ENCODE assay signal across 8 mouse cellular contexts in the genomic region with DNA sequence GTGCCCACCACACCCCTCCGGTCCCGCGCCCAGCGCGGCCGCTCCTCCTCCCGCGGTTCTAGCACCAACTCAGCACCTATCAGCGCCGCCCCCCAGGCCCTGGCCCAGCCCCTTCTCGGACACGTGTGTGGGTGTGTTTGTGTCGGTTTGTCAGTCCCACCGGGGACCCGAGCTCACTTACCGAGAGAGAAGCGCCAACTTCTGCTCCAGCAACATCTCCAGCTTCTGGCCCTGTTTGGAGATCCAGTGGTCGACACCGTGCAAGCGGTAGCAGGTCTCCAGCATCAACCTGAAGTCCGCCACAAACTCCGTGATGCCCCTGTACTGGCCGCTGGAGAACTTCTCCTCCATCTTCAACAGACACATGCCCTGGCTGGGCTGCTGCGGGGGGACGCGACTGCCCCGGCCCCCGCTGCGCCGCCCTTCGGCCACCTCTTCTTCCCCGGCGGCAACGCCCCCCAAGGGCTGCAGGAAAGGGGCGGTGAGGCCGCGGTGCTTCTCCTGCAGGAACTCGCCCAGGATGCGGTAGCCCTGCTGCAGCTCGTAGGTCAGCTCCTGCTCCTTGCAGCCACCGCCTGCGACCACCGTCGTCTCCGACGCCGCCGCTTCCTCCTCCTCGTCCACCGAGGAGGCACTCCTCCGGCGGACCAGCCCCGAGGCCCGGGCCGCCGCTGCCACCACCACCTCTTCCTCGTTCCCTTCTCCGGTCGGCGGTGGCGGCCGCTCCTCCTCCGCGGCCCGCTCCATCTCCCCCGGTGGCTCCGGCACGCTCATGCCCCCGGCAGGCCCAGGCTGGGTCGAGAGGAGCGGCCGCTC. TPM values are rescaled to one million over a fixed set of nuclear protein-coding genes. Genes with fewer than 3 reads are reported as not detected.
DNase-seq lines count a peak whose midpoint lies in the region; ATAC-seq and TF ChIP-seq lines count a peak whose summit lies in the region.

No protein-coding gene starts in this region.

- peak overlapping the region; percentile 41 for H3K27ac ChIP-seq in CH12.LX (ENCODE audit: insufficient read depth, low read depth)
- peak overlapping the region; percentile 91 for H3K27ac ChIP-seq in heart, embryonic 12.5 days (ENCODE audit: poor library complexity, severe bottlenecking)
- H3K27ac ChIP-seq in kidney, embryonic 16.5 days (ENCODE audit: low read length), result peak overlapping the region; percentile 92
- H3K27ac ChIP-seq in liver, embryonic 16.5 days (ENCODE audit: low read length), result peak overlapping the region; percentile 86
- peak overlapping the region; percentile 96 for H3K27ac ChIP-seq in neural tube, embryonic 12.5 days
- H3K27ac ChIP-seq in stomach, postnatal 0 days (replicated peaks), result peak overlapping the region; percentile 97

- H3K27me3 ChIP-seq in CH12.LX (replicated peaks), result no peaks in the 10 kb centered on the region
- no peaks in the 10 kb centered on the region for H3K27me3 ChIP-seq in heart, embryonic 12.5 days (replicated peaks)
- no peaks in the 10 kb centered on the region for H3K27me3 ChIP-seq in kidney, embryonic 16.5 days (ENCODE audit: insufficient read depth, low read length)
- H3K27me3 ChIP-seq in liver, embryonic 16.5 days (ENCODE audit: control insufficient read depth, insufficient read depth, low read depth, low read length), result no peaks in the 10 kb centered on the region
- no peaks in the 10 kb centered on the region for H3K27me3 ChIP-seq in neural tube, embryonic 12.5 days (replicated peaks)
- H3K27me3 ChIP-seq in stomach, postnatal 0 days (ENCODE audit: control insufficient read depth, insufficient read depth, low read length), result no peaks in the 10 kb centered on the region

- H3K4me3 ChIP-seq in CH12.LX (replicated peaks in 1 of 3; ENCODE audit: low read depth in 2 of 3, low read length in 2 of 3, poor library complexity in 1 of 3), result peak overlapping the region; percentile 43 to 94 (median 89)
- H3K4me3 ChIP-seq in heart, embryonic 12.5 days, result peak overlapping the region; percentile 94
- H3K4me3 ChIP-seq in kidney, embryonic 16.5 days (ENCODE audit: low read length), result peak overlapping the region; percentile 99
- H3K4me3 ChIP-seq in liver, embryonic 16.5 days (ENCODE audit: low read depth, low read length), result peak overlapping the region; percentile 89
- peak overlapping the region; percentile 97 for H3K4me3 ChIP-seq in neural tube, embryonic 12.5 days
- H3K4me3 ChIP-seq in stomach, postnatal 0 days (ENCODE audit: low read depth, low read length), result peak overlapping the region; percentile 95

- peaks cover 27% of the 10 kb centered on the region for H3K79me2 ChIP-seq in CH12.LX (replicated peaks; ENCODE audit: control insufficient read depth, extremely low read depth, insufficient read depth, poor library complexity, severe bottlenecking)

- DNase-seq in CH12.LX (ENCODE audit: extremely low read depth), result peak; percentile 81
- peak; percentile 71 for DNase-seq in brain, embryonic 14.5 days (ENCODE audit: low read depth)
- peak; percentile 90 for DNase-seq in stomach, postnatal 0 days (ENCODE audit: low spot score)

- H3K9ac ChIP-seq in CH12.LX (ENCODE audit: insufficient read depth, low read depth), result peak overlapping the region; percentile 96
- peak overlapping the region; percentile 90 for H3K9ac ChIP-seq in heart, embryonic 12.5 days
- peak overlapping the region; percentile 97 for H3K9ac ChIP-seq in kidney, embryonic 16.5 days (replicated peaks; ENCODE audit: low read length)
- H3K9ac ChIP-seq in liver, embryonic 16.5 days (ENCODE audit: low read depth, low read length), result peak overlapping the region; percentile 89
- peak overlapping the region; percentile 93 for H3K9ac ChIP-seq in neural tube, embryonic 12.5 days
- H3K9ac ChIP-seq in stomach, postnatal 0 days (ENCODE audit: low read length), result peak overlapping the region; percentile 94

- in situ Hi-C loops in CH12.LX (cut with MboI; ENCODE audit: low pct_ligation_motif_present, low pct_unique_long_range_greater_than_20kb, low sequenced_read_pairs), result loop anchor here (25.0 kb wide), 1 partner anchor 443 kb away; a partner anchor contains a TSS

- no peak for TF ChIP-seq RAD21 in CH12.LX (IDR thresholded peaks at IDR 0.05; ENCODE audit: low read depth, low read length)

- no peaks in the 10 kb centered on the region for H3K9me3 ChIP-seq in CH12.LX (replicated peaks; ENCODE audit: low read length)
- H3K9me3 ChIP-seq in heart, embryonic 12.5 days (replicated peaks), result no peaks in the 10 kb centered on the region
- no peaks in the 10 kb centered on the region for H3K9me3 ChIP-seq in kidney, embryonic 16.5 days (ENCODE audit: low read length)
- no peaks in the 10 kb centered on the region for H3K9me3 ChIP-seq in liver, embryonic 16.5 days (replicated peaks; ENCODE audit: control insufficient read depth, low read length)
- H3K9me3 ChIP-seq in neural tube, embryonic 12.5 days, result no peaks in the 10 kb centered on the region
- no peaks in the 10 kb centered on the region for H3K9me3 ChIP-seq in stomach, postnatal 0 days (ENCODE audit: control insufficient read depth, low read length)

- peaks cover 11 to 20% of the 10 kb centered on the region in 2 experiments for H3K36me3 ChIP-seq in CH12.LX (replicated peaks in 1 of 2; ENCODE audit: control insufficient read depth in 1 of 2, insufficient read depth in 1 of 2, low read length in 1 of 2)
- H3K36me3 ChIP-seq in heart, embryonic 12.5 days, result peaks cover 16% of the 10 kb centered on the region
- peaks cover under 1% of the 10 kb centered on the region for H3K36me3 ChIP-seq in kidney, embryonic 16.5 days (ENCODE audit: insufficient read depth, low read length)
- H3K36me3 ChIP-seq in liver, embryonic 16.5 days (ENCODE audit: control insufficient read depth, insufficient read depth), result peaks cover 5% of the 10 kb centered on the region; the same call in 1 of the 2 replicates
- peaks cover 15% of the 10 kb centered on the region for H3K36me3 ChIP-seq in neural tube, embryonic 12.5 days
- no peaks in the 10 kb centered on the region; the same call in 1 of the 2 replicates for H3K36me3 ChIP-seq in stomach, postnatal 0 days (ENCODE audit: control insufficient read depth, insufficient read depth, low read length)

- peak overlapping the region; percentile 85 for H3K4me2 ChIP-seq in CH12.LX (ENCODE audit: insufficient read depth, low read depth, poor library complexity, severe bottlenecking)
- peak overlapping the region; percentile 89 for H3K4me2 ChIP-seq in heart, embryonic 12.5 days
- H3K4me2 ChIP-seq in kidney, embryonic 16.5 days (replicated peaks; ENCODE audit: low read depth, low read length), result peak overlapping the region; percentile 80
- peak overlapping the region; percentile 99 for H3K4me2 ChIP-seq in liver, embryonic 16.5 days (ENCODE audit: low read depth, low read length)
- H3K4me2 ChIP-seq in neural tube, embryonic 12.5 days (replicated peaks), result peak overlapping the region; percentile 97
- peak overlapping the region; percentile 86 for H3K4me2 ChIP-seq in stomach, postnatal 0 days (replicated peaks; ENCODE audit: low read depth)

- TF ChIP-seq CTCF in CH12.LX (conservative IDR thresholded peaks at IDR 0.05 in 1 of 2, IDR thresholded peaks at IDR 0.05 in 1 of 2; ENCODE audit: low read depth in 2 of 2, low read length in 2 of 2), result no peak
- TF ChIP-seq CTCF in brain, embryonic 14.5 days (IDR thresholded peaks at IDR 0.05; ENCODE audit: borderline replicate concordance, extremely low read depth, insufficient read depth, insufficient read length), result no peak
- TF ChIP-seq CTCF in stomach, postnatal 0 days (IDR thresholded peaks at IDR 0.05; ENCODE audit: low read depth), result peak; percentile 42

- under 1% methylated on average over 71 of the region's 72 CpGs for WGBS in heart, embryonic 12.5 days
- WGBS in kidney, embryonic 16.5 days, result under 1% methylated on average over 53 of the region's 72 CpGs
- WGBS in liver, embryonic 16.5 days (ENCODE audit: insufficient replicate concordance), result under 1% methylated on average over 69 of the region's 72 CpGs
- under 1% methylated on average over 69 of the region's 72 CpGs for WGBS in neural tube, embryonic 12.5 days
- WGBS in stomach, postnatal 0 days, result 1% methylated on average over 59 of the region's 72 CpGs

- ATAC-seq in erythroblast, adult 5-6 weeks (replicated peaks; ENCODE audit: low FRiP score, poor library complexity, severe bottlenecking), result peak; percentile 88
- ATAC-seq in heart, embryonic 12.5 days (ENCODE audit: insufficient number of reproducible peaks, low FRiP score), result peak; percentile 73
- ATAC-seq in kidney, embryonic 16.5 days (ENCODE audit: low FRiP score, low TSS enrichment), result peak; percentile 77
- ATAC-seq in liver, embryonic 16.5 days (ENCODE audit: low read depth), result peak; percentile 68
- ATAC-seq in neural tube, embryonic 12.5 days (ENCODE audit: low FRiP score, low read depth), result peak; percentile 38
- peak; percentile 76 for ATAC-seq in stomach, postnatal 0 days (ENCODE audit: low FRiP score, low TSS enrichment)

- no peak for TF ChIP-seq EP300 in CH12.LX (IDR thresholded peaks at IDR 0.05; ENCODE audit: low read length)
- TF ChIP-seq EP300 in stomach, postnatal 0 days (optimal IDR thresholded peaks at IDR 0.05), result no peak

- peaks cover 0 to 31% of the 10 kb centered on the region in 2 experiments; a peak in 2 of 4 replicates for H3K4me1 ChIP-seq in CH12.LX (ENCODE audit: control insufficient read depth in 1 of 2, insufficient read depth in 2 of 2)
- H3K4me1 ChIP-seq in heart, embryonic 12.5 days (replicated peaks), result peaks cover 10% of the 10 kb centered on the region
- peaks cover 8% of the 10 kb centered on the region for H3K4me1 ChIP-seq in kidney, embryonic 16.5 days (ENCODE audit: insufficient read depth, low read length)
- H3K4me1 ChIP-seq in liver, embryonic 16.5 days (ENCODE audit: control insufficient read depth, low read depth, low read length), result peaks cover 7% of the 10 kb centered on the region
- peaks cover 11% of the 10 kb centered on the region for H3K4me1 ChIP-seq in neural tube, embryonic 12.5 days
- H3K4me1 ChIP-seq in stomach, postnatal 0 days (replicated peaks; ENCODE audit: control insufficient read depth, insufficient read depth), result no peaks in the 10 kb centered on the region

- dilution Hi-C loops in CH12.LX (cut with MboI; ENCODE audit: extremely low pct_ligation_motif_present, extremely low pct_unique_long_range_greater_than_20kb, low sequenced_read_pairs), result no loop called here

- TF ChIP-seq POLR2A in CH12.LX (IDR thresholded peaks at IDR 0.05; ENCODE audit: low read depth, low read length), result peak; percentile 40
- no peak for TF ChIP-seq POLR2A in brain, embryonic 14.5 days (IDR thresholded peaks at IDR 0.05; ENCODE audit: borderline replicate concordance, extremely low read depth, insufficient read depth, insufficient read length, poor library complexity, severe bottlenecking)

RNA-seq across cellular contexts. Expression of a gene that starts 0.5 kb away (rescaled TPM):
- 3.3 and 4.2 TPM in 2 replicates for total RNA-seq in CH12.LX (2012; rRNA removed)
- 5.9 and 7.8 TPM in 2 replicates for total RNA-seq in CH12.LX (2014; rRNA removed)
- 8.1 and 8.7 TPM in 2 replicates for polyA plus RNA-seq in CH12.LX (2012; ENCODE audit: insufficient read length, low read depth)
- polyA plus RNA-seq in brain, embryonic 14.5 days (2012; rRNA removed), result 30.9 and 32.6 TPM in 2 replicates
- total RNA-seq in erythroblast, adult 5-6 weeks (2015; ENCODE audit: low replicate concordance), result 6.5 and 10.0 TPM in 2 replicates
- total RNA-seq in erythroblast, adult 5-6 weeks (2017; ENCODE audit: low replicate concordance), result 6.6 and 8.4 TPM in 2 replicates
- polyA plus RNA-seq in heart, embryonic 12.5 days (2016; fragmentation: Nextera tagmentation; extraction: Ambion mirVana), result 3.7 and 4.2 TPM in 2 replicates
- 4.6 and 5.6 TPM in 2 replicates for polyA plus RNA-seq in kidney, embryonic 16.5 days (2015; fragmentation: Nextera tagmentation; extraction: Ambion mirVana)
- polyA plus RNA-seq in liver, embryonic 16.5 days (2015; fragmentation: Nextera tagmentation; extraction: Ambion mirVana), result 1.3 and 1.7 TPM in 2 replicates
- polyA plus RNA-seq in neural tube, embryonic 12.5 days (2016; fragmentation: Nextera tagmentation; extraction: Ambion mirVana), result 7.4 and 8.3 TPM in 2 replicates
- 2.8 and 3.0 TPM in 2 replicates for polyA plus RNA-seq in stomach, postnatal 0 days (2015; fragmentation: Nextera tagmentation; extraction: Ambion mirVana)

RNA-seq across cellular contexts. Expression of a gene that starts 7.5 kb away (rescaled TPM):
- total RNA-seq in CH12.LX (2012; rRNA removed), result 7.0 and 9.0 TPM in 2 replicates
- total RNA-seq in CH12.LX (2014; rRNA removed), result 12.1 and 14.5 TPM in 2 replicates
- polyA plus RNA-seq in CH12.LX (2012; ENCODE audit: insufficient read length, low read depth), result 7.8 and 8.4 TPM in 2 replicates
- 14.2 and 21.6 TPM in 2 replicates for polyA plus RNA-seq in brain, embryonic 14.5 days (2012; rRNA removed)
- total RNA-seq in erythroblast, adult 5-6 weeks (2015; ENCODE audit: low replicate concordance), result 4.8 TPM in 2 replicates
- total RNA-seq in erythroblast, adult 5-6 weeks (2017; ENCODE audit: low replicate concordance), result 5.9 and 9.5 TPM in 2 replicates
- 19.7 and 20.7 TPM in 2 replicates for polyA plus RNA-seq in heart, embryonic 12.5 days (2016; fragmentation: Nextera tagmentation; extraction: Ambion mirVana)
- 17.9 and 18.2 TPM in 2 replicates for polyA plus RNA-seq in kidney, embryonic 16.5 days (2015; fragmentation: Nextera tagmentation; extraction: Ambion mirVana)
- 5.2 and 6.0 TPM in 2 replicates for polyA plus RNA-seq in liver, embryonic 16.5 days (2015; fragmentation: Nextera tagmentation; extraction: Ambion mirVana)
- polyA plus RNA-seq in neural tube, embryonic 12.5 days (2016; fragmentation: Nextera tagmentation; extraction: Ambion mirVana), result 41.8 and 41.9 TPM in 2 replicates
- polyA plus RNA-seq in stomach, postnatal 0 days (2015; fragmentation: Nextera tagmentation; extraction: Ambion mirVana), result 7.4 and 7.8 TPM in 2 replicates

Comparison
In these comparisons a context has a peak if more than half of its experiments do, and no peak if none do; other contexts are left out.
1. Peak in every context shown above with its lines: DNase-seq, ATAC-seq, H3K4me3 ChIP-seq and H3K27ac ChIP-seq.
2. H3K27ac ChIP-seq: peak in every context shown above with its lines; median percentile 97 in stomach, postnatal 0 days; 96 in neural tube, embryonic 12.5 days; 92 in kidney, embryonic 16.5 days; 91 in heart, embryonic 12.5 days; 86 in liver, embryonic 16.5 days; 41 in CH12.LX.
3. ATAC-seq: peak in every context shown above with its lines; median percentile 88 in erythroblast, adult 5-6 weeks; 77 in kidney, embryonic 16.5 days; 76 in stomach, postnatal 0 days; 73 in heart, embryonic 12.5 days; 68 in liver, embryonic 16.5 days; 38 in neural tube, embryonic 12.5 days.